Mouse (Mus musculus) midbrain, embryonic 13.5 days (tissue): ENCODE measurements at regions not wholly inside any gene's neighbourhood (a gene's known extent, or its start where the extent isn't known, plus 50 kb on each side); places are given as distances from the start of the nearest gene placed in this dataset.

Experiments
- ATAC-seq: fragments of 200-750 bp; cut with Nextera tagmentation; 2 replicates; pipeline ENCODE4 v1.8.0; 2017; ENCODE audit warnings: mild to moderate bottlenecking, moderate TSS enrichment, moderate library complexity
- H3K27ac ChIP-seq: fragments of 300-500 bp; sonication (generic); 2 replicates; pipeline ENCODE4 v1.5.1; 2015; ENCODE audit warnings: inconsistent platforms, mild to moderate bottlenecking, moderate library complexity
- H3K27me3 ChIP-seq: fragments of 300-500 bp; sonication (generic); 2 replicates; pipeline ENCODE4 v1.6.1; 2015; ENCODE audit warnings: mild to moderate bottlenecking, inconsistent platforms
- H3K36me3 ChIP-seq: fragments of 300-500 bp; sonication (generic); 2 replicates; pipeline ENCODE4 v1.6.1; 2015; ENCODE audit warnings: mild to moderate bottlenecking, inconsistent platforms
- H3K4me1 ChIP-seq: fragments of 300-500 bp; sonication (generic); replicated peaks from 2 replicates; pipeline ENCODE4 v1.6.1; 2015; ENCODE audit warnings: inconsistent platforms
- H3K4me2 ChIP-seq: fragments of 300-500 bp; sonication (generic); replicated peaks from 2 replicates; pipeline ENCODE4 v1.6.1; 2015; ENCODE audit warnings: moderate library complexity, mild to moderate bottlenecking, inconsistent platforms
- H3K4me3 ChIP-seq: fragments of 300-500 bp; sonication (generic); replicated peaks from 2 replicates; pipeline ENCODE4 v1.5.1; 2015; ENCODE audit warnings: mild to moderate bottlenecking, inconsistent platforms
- H3K9ac ChIP-seq: fragments of 300-500 bp; sonication (generic); replicated peaks from 2 replicates; pipeline ENCODE4 v1.6.1; 2015; ENCODE audit warnings: mild to moderate bottlenecking, inconsistent platforms
- H3K9me3 ChIP-seq: fragments of 300-500 bp; sonication (generic); 2 replicates; pipeline ENCODE4 v1.6.1; 2016; ENCODE audit warnings: mild to moderate bottlenecking, inconsistent platforms
- WGBS: fragments of 180-500 bp; shearing (Covaris S2); methylation state at CpG from one replicate; pipeline ENCODE4 v1.1.7; 2015; 5-methylcytosine and 5-hydroxymethylcytosine counted together

DNA sequence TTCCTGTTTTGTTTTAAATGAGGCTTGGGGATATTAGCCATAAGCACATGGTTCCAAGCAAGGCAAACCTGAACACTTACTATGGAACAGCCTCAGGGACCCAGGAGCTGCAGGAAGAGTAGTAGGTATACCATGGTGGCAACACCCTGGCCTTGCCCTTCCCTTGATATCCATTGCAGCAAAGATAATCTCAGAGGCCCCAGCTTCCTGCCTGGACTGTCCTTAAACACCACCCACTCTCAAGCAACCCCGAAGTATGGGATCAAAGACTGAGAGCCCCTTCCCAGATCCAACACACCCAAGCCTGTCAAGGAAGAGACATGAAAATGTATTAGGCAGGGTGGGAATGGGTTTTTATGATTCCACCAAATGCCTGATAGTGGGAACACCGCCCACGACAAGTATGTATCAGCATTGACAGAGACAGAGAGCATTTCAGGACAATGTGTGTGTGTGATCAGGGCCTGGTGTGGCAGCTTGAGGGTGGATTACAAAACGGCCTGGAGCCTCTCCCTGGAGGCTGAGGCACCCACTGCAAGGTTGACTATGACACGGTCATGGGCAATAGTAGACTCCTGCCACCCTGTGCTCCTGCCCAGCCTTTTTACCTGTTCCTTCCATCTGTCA lies 179.5 kb downstream of the Bcl11b start:
- no peaks in the 10 kb centered on the region for H3K9me3 ChIP-seq
- ATAC-seq = no peak
- no peak overlapping the region for H3K4me3 ChIP-seq
- 89% methylated on average over 5 of the region's 5 CpGs for WGBS
- no peak overlapping the region for H3K9ac ChIP-seq
- no peak overlapping the region for H3K27ac ChIP-seq
- H3K4me1 ChIP-seq = no peaks in the 10 kb centered on the region
- no peak overlapping the region for H3K4me2 ChIP-seq
- no peaks in the 10 kb centered on the region for H3K27me3 ChIP-seq
- H3K36me3 ChIP-seq = no peaks in the 10 kb centered on the region

GRCm38 (mm10) chr12:107825921-107826320 lies 177.5 kb downstream of the Bcl11b start:
- Histone ChIP-seq H3K9me3 (no peaks in the 10 kb centered on the region), H3K9ac (no peak overlapping the region), H3K4me3 (no peak overlapping the region), H3K4me1 (no peaks in the 10 kb centered on the region), H3K36me3 (no peaks in the 10 kb centered on the region), H3K4me2 (no peak overlapping the region), H3K27me3 (no peaks in the 10 kb centered on the region), H3K27ac (no peak overlapping the region)
- WGBS = 87% methylated on average over 4 of the region's 4 CpGs
- ATAC-seq = no peak

- H3K27me3 ChIP-seq = no peaks in the 10 kb centered on the region
- WGBS = 37% methylated on average over 13 of the region's 13 CpGs
- H3K4me2 ChIP-seq = no peak overlapping the region
- ATAC-seq = no peak
- no peak overlapping the region for H3K4me3 ChIP-seq
- H3K36me3 ChIP-seq = no peaks in the 10 kb centered on the region
- H3K9me3 ChIP-seq = no peaks in the 10 kb centered on the region
- H3K4me1 ChIP-seq = peaks cover 7% of the 10 kb centered on the region
- H3K27ac ChIP-seq = no peak overlapping the region
- no peak overlapping the region for H3K9ac ChIP-seq
Observed at GRCm38 (mm10) chr12:107831400-107832128, 171.8 kb downstream of the Bcl11b start.

- Histone ChIP-seq H3K4me1 (peaks cover 7% of the 10 kb centered on the region), H3K4me2 (no peak overlapping the region), H3K27ac (no peak overlapping the region), H3K36me3 (no peaks in the 10 kb centered on the region), H3K9ac (no peak overlapping the region), H3K4me3 (no peak overlapping the region), H3K9me3 (no peaks in the 10 kb centered on the region), H3K27me3 (no peaks in the 10 kb centered on the region)
- WGBS = 98% methylated on average over 8 of the region's 8 CpGs
- ATAC-seq = no peak
Observed at GRCm38 (mm10) chr12:107833001-107833400, 170.4 kb downstream of the Bcl11b start.

DNA sequence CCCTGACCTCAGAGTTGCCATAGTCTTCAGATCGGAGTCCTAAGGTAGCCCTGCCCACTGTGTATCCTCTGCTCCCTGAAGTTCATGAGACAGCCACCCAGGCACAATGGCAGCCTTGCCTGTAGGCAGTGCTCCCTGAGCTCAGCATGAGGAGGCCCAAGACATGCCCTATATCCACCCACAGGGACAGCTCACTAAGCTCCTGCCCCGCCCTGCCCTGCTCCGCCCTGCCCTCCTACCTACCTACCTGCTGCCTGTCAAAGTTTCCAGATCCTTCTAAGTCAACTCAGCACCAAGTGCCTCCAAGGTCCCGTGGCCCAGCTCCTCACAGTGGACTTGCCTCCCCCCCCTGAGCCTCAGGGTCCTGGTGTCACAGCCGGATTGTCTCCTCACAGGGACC lies 168.9 kb downstream of the Bcl11b start:
- no peak overlapping the region for H3K4me2 ChIP-seq
- no peaks in the 10 kb centered on the region for H3K36me3 ChIP-seq
- no peak overlapping the region for H3K9ac ChIP-seq
- no peak overlapping the region for H3K27ac ChIP-seq
- no peak overlapping the region for H3K4me3 ChIP-seq
- H3K27me3 ChIP-seq = no peaks in the 10 kb centered on the region
- ATAC-seq = no peak
- H3K4me1 ChIP-seq = peaks cover 7% of the 10 kb centered on the region
- no peaks in the 10 kb centered on the region for H3K9me3 ChIP-seq
- WGBS = 81% methylated on average over 5 of the region's 5 CpGs

DNA sequence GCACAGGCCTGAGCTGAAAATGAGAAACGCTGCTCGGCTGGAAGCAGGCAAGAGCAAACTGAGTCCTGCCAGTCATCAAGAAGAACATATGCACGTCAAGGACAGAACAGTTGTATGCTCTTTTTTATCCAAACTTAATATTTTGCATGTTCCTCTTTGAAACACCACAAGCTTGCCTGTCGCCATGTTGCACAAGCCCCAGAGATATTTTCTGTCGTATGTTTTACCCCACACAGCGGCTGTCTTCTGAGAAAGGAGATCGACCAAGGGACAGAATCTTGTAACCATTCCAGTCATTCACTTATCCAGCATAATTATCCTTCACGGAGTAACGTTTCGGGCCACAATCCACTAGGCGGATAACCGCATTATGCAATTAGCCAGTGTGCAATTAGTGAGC lies 165.7 kb downstream of the Bcl11b start:
- H3K36me3 ChIP-seq = no peaks in the 10 kb centered on the region
- H3K9ac ChIP-seq = no peak overlapping the region
- H3K4me2 ChIP-seq = no peak overlapping the region
- ATAC-seq = no peak
- H3K27ac ChIP-seq = no peak overlapping the region
- no peaks in the 10 kb centered on the region for H3K27me3 ChIP-seq
- no peaks in the 10 kb centered on the region for H3K9me3 ChIP-seq
- 94% methylated on average over 12 of the region's 12 CpGs for WGBS
- no peaks in the 10 kb centered on the region for H3K4me1 ChIP-seq
- H3K4me3 ChIP-seq = no peak overlapping the region

GRCm38 (mm10) chr12:107844631-107845030 lies 158.8 kb downstream of the Bcl11b start:
- 92% methylated on average over 5 of the region's 5 CpGs for WGBS
- H3K27ac ChIP-seq = no peak overlapping the region
- no peaks in the 10 kb centered on the region for H3K9me3 ChIP-seq
- H3K4me2 ChIP-seq = no peak overlapping the region
- H3K36me3 ChIP-seq = no peaks in the 10 kb centered on the region
- H3K27me3 ChIP-seq = no peaks in the 10 kb centered on the region
- H3K4me1 ChIP-seq = no peaks in the 10 kb centered on the region
- H3K4me3 ChIP-seq = no peak overlapping the region
- no peak overlapping the region for H3K9ac ChIP-seq
- no peak for ATAC-seq

DNA sequence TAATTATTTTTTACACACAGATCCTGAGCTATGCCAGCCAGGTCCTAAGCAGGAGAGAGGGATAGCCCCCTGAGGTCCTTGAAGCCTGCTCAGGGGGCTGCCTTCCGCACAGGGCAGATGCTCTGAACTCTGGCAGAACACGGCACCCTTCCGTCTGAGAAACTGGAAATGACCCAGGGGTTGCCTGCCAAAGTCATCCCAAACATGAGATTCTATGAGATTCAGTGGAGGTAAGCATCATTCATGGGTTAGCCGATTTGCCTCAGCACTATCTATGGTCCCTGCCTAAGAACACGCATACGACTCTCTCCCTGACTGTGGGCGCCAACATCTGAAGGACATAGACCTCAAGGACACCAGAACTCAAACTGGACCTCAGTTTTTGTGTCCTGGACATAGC lies 152.8 kb downstream of the Bcl11b start:
- no peak overlapping the region for H3K27ac ChIP-seq
- no peaks in the 10 kb centered on the region for H3K36me3 ChIP-seq
- no peaks in the 10 kb centered on the region for H3K27me3 ChIP-seq
- H3K4me1 ChIP-seq = no peaks in the 10 kb centered on the region
- no peak overlapping the region for H3K9ac ChIP-seq
- H3K4me2 ChIP-seq = no peak overlapping the region
- 94% methylated on average over 7 of the region's 7 CpGs for WGBS
- no peak for ATAC-seq
- H3K9me3 ChIP-seq = no peaks in the 10 kb centered on the region
- no peak overlapping the region for H3K4me3 ChIP-seq

DNA sequence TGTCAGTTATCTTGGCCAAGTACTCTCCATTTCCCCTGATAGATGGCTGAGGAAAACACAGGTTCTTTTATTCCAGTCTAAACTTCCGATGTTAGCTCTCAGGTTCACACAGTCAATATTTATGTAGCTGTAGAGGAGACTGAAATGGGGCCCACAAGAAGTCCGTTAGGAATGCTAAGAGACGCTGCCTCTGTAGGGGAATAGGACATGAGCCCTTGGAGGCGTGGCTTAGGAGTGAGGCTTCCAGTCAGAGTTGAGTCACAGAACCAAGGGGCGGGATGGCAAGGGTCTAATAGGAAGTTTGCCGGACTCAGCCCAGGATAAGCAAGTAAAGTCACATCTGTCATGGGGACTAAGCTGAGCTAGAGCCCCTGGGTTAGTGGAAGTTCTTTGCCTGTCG lies 150.5 kb downstream of the Bcl11b start:
- no peaks in the 10 kb centered on the region for H3K36me3 ChIP-seq
- no peak overlapping the region for H3K27ac ChIP-seq
- H3K9ac ChIP-seq = no peak overlapping the region
- no peak for ATAC-seq
- H3K27me3 ChIP-seq = no peaks in the 10 kb centered on the region
- H3K4me1 ChIP-seq = no peaks in the 10 kb centered on the region
- 72% methylated on average over 7 of the region's 7 CpGs for WGBS
- H3K4me2 ChIP-seq = no peak overlapping the region
- H3K9me3 ChIP-seq = no peaks in the 10 kb centered on the region
- no peak overlapping the region for H3K4me3 ChIP-seq

DNA sequence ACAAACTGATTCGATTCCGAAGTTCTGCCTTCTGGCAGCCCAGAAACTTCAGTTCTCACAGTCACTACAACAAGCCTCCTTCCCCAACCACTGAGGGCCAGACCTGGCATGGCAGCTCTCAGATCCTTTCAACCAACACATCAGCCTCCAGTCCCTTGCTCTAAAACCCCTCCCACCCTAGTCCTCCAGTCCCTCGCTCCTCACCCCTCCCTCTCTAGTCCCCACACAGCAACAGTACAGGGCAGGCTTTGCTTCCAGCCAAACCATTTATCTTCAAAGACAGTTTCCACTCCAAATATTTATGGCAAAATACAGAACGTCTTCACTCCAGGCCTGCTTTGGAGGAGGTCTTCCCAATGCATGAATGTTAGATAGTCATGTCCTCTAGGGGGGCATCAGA lies 147.9 kb downstream of the Bcl11b start:
- Histone ChIP-seq H3K9me3 (no peaks in the 10 kb centered on the region), H3K4me3 (no peak overlapping the region), H3K4me2 (no peak overlapping the region), H3K4me1 (peaks cover 17% of the 10 kb centered on the region), H3K27me3 (no peaks in the 10 kb centered on the region), H3K36me3 (no peaks in the 10 kb centered on the region), H3K9ac (no peak overlapping the region), H3K27ac (no peak overlapping the region)
- ATAC-seq = no peak
- WGBS = 85% methylated on average over 4 of the region's 4 CpGs

- no peaks in the 10 kb centered on the region for H3K27me3 ChIP-seq
- no peak overlapping the region for H3K9ac ChIP-seq
- peaks cover 1% of the 10 kb centered on the region for H3K9me3 ChIP-seq
- H3K4me1 ChIP-seq = peaks cover 17% of the 10 kb centered on the region
- H3K4me3 ChIP-seq = no peak overlapping the region
- H3K27ac ChIP-seq = no peak overlapping the region
- H3K36me3 ChIP-seq = no peaks in the 10 kb centered on the region
- no peak overlapping the region for H3K4me2 ChIP-seq
- ATAC-seq = no peak
- WGBS = 90% methylated on average over 6 of the region's 6 CpGs
Observed at GRCm38 (mm10) chr12:107856421-107857043, 146.9 kb downstream of the Bcl11b start.

- H3K9me3 ChIP-seq = peaks cover 4% of the 10 kb centered on the region
- H3K4me2 ChIP-seq = no peak overlapping the region
- no peaks in the 10 kb centered on the region for H3K27me3 ChIP-seq
- H3K4me3 ChIP-seq = no peak overlapping the region
- no peaks in the 10 kb centered on the region for H3K36me3 ChIP-seq
- peaks cover 17% of the 10 kb centered on the region for H3K4me1 ChIP-seq
- no peak overlapping the region for H3K27ac ChIP-seq
- 0 out of 2 replicates have a peak, but pooled peaks have one; percentile 30 for ATAC-seq
- WGBS = 51% methylated on average over 10 of the region's 10 CpGs
- H3K9ac ChIP-seq = no peak overlapping the region
Observed at GRCm38 (mm10) chr12:107858536-107859280, 144.7 kb downstream of the Bcl11b start.
